Mouse (Mus musculus) liver, adult (tissue): ENCODE results near the gene Rufy4.

Experiments
- GATA4 ChIP-seq: IDR thresholded peaks from 2 replicates; pipeline ENCODE4 v1.6.1; 2014; ENCODE audit warnings: mild to moderate bottlenecking, low read length; ENCODE audit not compliant: insufficient replicate concordance

Rufy4 gene

DNA sequence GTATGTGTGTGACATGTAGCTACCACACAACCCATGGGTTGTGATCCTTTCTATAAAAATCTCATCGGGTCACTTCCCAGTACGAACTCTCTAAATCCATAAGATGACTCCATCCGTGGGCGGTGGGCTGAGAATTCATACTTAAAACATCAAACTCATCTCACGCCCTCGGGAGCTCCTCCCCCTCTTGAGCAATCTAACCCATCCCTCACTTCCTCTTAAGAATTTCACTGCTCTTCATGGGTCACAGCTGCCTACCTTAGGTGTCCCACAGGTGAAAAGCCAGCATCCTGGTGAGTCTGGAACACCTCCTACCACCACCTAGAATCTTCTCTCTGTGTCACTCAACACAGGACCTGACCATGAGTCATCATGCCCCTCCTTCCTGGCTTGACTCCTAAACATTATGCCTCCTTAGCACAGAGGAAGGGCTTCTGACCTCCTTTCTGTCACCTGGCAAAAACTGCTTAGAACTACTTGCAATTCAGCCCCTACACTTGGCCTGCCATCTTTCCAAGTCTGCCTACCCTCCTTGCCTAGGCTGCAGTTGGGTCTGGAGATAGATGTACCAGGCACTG is 30.2 kb downstream of the Rufy4 start:
- no peak for TF ChIP-seq GATA4

DNA sequence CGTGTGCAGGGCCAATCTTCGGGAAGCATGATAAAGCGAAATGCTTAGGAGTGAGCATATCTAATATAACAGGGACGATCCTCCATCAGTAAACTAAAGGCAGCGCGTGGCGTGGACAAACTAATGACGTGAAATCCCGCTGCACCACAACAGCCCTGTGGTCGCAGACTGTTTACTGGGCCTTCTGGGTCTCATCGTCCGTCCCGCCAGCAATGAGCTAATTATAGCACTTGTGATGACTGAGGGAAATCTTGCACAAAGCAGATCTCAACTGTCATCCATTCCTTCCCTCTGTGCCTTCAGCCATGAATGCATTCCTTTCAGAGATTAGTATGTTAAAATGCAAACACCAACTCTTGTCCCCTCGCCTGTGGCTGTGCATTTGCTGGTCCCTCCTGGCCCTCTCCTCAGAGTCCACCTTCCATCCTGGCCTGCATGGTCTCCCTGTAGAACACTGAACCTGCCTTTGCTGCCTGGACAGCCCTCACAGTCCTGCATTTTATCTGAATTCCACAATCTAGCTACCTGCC is 31.1 kb downstream of the Rufy4 start:
- no peak for TF ChIP-seq GATA4

DNA sequence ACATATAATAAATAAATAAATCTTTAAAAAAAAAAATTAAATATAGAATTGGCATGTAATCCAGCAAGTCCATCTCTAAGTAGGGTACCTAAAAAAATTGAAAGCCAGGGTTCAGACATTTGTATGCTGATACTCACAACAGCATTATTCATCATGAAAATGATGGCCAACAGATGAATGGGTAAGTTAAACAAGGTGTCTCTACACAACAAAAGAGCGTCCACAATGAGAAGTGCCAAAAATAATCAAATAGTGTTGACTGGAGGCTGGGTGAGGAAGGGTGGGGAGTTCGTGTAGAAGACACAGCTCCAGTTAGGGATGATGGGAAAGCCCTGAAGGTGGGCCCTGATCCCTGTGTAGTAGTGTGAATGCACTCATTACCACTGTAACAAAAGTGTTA is 34.7 kb downstream of the Rufy4 start:
- TF ChIP-seq GATA4: no peak

DNA sequence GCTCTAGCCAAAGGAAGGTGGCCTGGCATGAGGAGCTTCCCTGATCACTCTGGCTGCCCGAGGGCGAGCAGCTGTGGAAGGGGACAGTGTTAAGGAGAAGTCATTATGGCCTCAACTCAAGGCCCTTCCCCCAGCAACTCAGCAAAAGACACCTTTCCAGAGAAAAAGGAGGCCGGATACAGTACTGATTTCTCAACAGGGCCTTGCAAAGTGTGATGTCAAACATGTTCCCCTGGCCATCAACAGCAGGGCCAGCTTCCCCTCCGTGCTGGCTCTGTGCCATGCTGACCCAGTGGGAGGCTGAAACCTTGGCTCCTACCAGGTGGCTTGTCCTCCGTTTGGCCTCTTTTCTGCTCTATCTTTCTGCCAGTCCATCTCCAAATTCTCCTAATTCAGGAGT is 41.8 kb downstream of the Rufy4 start:
- no peak for TF ChIP-seq GATA4

DNA sequence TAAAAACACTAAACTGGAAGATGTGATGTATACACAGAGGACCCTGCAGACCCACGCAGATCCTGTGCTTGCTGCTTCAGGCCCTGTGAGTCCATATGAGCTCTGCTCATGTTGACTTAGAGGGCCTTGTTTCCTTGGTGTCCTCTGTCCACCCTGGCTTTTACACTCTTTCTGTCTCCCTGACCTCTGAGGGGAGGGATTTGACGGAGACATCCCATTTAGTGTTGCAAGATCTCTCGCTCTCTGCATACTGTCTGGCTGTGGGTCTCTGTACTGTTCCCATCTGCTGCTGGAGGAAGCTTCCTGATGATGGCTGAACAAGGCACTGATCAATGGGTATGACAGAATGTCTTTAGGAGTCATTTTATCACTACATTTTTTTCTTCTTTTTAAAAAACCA is 44.4 kb downstream of the Rufy4 start:
- TF ChIP-seq GATA4: no peak

DNA sequence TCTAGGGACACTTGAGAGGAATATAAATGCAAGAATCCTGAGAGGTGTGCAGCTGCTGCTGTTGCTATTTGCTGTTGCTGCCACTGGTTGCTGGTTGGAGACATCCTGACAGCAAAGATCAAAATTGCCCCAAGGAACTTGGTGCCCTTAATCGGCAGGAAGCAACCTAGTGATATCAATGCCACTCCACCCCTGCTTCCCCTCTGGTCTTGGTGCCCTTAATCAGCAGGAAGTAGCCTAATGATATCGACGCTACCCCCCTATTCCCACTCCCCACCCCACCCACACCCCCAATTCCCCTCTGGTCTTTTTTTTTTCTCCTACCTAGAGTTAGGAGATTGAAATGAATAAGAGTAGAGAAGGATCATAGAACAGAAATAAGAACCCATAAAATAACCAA is 47.4 kb downstream of the Rufy4 start:
- no peak for TF ChIP-seq GATA4

DNA sequence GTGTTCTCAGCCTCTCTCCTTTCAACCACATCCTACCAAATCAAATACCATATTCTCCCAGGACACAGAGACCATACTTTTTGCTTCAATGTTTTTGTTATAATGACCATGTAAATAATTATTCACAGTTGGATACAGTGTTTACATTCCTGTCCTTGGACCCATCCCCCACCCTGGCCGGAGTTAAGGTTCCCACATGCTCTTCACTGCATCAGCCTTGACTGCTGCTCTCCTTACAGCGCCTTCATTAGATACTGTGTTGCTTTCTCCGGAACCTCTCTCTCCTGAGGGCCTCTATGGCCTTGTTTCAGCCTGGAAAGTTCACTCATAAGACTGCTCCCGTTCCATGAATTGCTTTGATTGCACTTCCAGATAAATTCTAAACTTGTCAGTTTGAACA is 50.4 kb downstream of the Rufy4 start:
- no peak for TF ChIP-seq GATA4

DNA sequence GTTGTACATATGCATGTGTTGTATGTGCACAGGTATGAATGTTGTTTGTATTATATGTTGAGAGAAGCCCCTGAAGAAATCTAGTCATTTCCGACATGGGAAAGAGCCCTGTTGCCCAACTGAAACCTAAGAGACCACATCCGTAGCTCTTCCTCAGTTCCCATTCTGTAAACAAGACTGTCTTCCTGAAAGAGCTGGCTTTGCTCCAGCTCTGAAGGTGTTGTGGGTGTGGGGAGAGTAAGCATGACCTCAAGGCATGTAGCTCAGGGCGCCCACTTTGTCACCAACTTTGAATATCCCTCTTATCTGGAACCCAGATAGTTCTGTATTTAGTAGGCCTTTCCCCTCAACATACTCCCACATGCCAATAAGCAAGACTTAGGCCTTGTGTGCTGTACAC is 53.3 kb downstream of the Rufy4 start:
- TF ChIP-seq GATA4: no peak

DNA sequence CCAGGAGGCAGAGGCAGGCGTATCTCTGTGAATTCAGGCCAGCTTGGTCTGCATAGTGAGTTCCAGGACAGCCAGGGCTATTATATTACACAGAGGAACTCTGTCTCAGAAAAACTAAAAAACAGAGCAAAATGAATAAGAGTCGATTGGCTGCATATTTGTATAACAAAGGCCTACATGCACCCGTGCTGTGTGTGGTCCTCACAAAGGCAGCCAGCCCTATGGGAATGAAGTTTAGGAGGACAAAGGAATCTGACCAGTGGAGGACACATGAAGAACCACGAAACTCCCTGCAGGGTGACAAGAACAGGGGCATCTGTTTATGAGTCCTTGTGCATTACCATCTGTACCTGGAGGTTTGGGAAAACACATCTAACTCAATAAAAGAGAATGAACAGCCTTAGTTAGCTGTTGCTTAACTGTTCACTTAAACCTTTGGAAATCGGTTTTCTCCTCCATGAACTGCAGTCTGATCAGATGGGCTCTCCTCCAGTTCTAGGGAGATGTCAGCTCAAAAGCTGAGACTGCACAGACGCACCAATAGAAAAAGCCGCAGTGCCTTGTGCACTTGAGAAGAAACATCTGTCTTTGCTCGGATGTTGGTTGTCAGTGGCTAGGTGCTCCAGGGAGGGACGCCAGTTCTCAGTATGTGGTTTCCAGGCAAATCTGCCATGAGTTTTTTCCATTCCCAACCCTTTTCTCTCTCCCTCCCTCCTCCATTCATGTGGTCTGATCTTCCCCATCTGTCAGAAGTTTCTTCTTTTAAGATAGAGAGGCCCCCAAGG is 54.5 kb downstream of the Rufy4 start:
- peak; percentile 40; the same call in 1 of the 2 replicates for TF ChIP-seq GATA4

DNA sequence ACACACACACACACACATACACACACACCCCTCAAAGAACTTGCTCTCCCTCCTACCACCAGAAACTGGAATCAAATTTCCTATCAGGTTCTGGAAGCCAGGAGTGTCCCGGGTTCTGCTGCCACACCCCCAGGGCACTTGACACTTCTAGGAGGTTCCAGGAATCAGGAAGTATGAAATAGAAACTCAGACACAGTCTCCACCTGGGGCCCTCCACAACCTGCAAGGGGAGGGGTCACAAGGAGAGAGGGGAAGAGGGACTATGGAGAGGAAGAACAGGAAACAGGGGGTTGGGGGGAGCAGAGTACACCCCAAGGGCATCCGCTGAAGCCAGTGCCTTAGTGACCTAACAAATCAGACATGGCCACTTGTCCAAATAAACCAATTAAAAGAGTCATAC is 56.1 kb downstream of the Rufy4 start:
- TF ChIP-seq GATA4: no peak

DNA sequence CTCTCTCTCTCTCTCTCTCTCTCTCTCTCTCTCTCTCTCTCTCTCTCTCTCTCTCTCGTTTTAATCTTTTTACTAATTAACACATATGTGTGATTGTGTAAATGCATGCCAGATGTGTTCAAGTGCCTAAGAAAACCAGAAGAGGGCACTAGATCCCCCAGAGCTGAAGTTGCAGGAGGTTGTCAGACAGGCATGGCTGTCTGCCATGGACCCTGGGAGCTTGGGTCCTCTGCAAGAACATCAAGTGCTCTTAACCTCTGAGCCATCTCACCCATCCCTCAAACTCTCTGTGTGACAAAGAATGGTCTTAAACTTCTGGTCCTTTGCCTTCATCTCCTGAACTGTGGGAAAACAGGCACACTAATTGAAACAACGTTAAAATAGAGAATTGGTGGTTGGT is 57.7 kb downstream of the Rufy4 start:
- TF ChIP-seq GATA4: no peak

DNA sequence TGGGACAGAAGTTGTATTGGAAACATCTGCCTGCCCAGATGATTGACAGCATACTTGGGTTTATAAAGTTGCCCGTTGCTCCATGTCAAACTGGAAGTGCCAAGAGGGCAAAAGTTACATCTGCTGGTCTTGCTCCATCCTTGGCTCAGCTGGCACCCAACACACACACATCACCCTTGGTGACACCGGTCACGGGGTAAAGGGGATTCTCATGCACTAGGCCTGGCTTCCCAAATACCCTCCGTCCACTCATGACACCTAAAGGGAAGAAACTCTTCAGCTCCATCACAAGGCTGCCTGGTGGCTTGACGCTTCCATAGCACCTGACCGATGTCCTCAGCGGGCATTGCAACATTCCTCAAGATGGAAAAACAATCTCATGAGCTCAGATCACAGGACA is 65.1 kb downstream of the Rufy4 start:
- no peak for TF ChIP-seq GATA4

DNA sequence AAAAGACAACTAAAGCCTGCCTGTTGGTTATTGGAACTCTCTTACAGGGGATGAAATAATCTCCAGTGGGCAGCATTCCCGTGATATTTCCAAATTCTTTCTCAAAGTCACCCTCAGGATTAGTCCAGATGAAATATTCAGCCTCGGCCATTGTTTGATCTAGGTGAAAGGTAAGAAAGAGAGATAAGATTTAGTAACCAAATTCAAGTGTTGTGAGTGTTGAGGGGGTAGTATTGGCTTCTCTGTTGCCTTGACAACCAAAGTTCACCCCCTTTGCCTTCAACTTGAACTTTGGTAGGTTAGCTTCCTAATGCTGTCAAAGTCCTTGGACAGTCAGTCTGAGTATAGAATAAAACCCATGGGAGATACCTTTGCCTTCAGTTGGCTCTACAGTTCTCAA is 67.4 kb downstream of the Rufy4 start:
- peak; percentile 42; the same call in 1 of the 2 replicates for TF ChIP-seq GATA4

DNA sequence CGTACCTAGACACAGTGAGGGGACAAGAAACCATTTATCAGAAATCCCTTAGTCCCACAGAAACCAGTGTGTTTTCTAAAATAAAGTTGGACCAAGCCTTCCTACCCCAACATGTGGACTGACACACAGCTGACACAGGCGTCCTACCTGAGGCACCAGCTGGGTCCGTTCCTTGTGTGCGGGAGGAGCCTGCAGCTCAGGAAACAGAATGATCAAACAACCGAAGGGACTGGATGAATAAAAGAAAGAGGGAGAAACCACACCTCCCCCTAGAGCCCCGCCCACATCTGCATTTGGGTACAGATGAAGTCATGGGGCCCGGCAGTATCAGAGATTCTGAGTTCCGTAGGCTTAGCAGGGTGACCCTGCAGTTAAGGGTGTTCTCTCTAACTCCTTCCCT is 69.1 kb downstream of the Rufy4 start, which contains the start of gene Cxcr1:
Gene Cxcr1 (minus strand): TSS at position 187 of the 400 bp plus-strand sequence.
- no peak for TF ChIP-seq GATA4

DNA sequence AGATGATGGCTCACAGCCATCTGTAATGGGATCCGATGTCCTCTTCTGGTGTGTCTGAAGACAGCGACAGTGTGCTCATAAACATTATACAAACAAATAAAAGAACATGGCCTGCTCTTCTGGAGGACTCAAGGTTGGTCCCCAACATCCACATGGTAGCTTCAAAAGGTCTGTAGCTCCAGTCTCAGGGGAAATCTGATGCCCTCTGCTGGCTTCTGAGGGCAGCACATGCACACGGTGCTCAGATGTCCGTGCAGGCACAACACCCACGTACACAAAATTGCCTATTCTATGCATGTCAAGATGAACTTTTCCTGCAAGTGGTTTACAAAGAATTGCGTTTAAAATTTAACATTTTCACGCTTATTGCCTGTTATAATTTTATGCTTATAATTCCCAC is 70.6 kb downstream of the Rufy4 start:
- no peak for TF ChIP-seq GATA4

DNA sequence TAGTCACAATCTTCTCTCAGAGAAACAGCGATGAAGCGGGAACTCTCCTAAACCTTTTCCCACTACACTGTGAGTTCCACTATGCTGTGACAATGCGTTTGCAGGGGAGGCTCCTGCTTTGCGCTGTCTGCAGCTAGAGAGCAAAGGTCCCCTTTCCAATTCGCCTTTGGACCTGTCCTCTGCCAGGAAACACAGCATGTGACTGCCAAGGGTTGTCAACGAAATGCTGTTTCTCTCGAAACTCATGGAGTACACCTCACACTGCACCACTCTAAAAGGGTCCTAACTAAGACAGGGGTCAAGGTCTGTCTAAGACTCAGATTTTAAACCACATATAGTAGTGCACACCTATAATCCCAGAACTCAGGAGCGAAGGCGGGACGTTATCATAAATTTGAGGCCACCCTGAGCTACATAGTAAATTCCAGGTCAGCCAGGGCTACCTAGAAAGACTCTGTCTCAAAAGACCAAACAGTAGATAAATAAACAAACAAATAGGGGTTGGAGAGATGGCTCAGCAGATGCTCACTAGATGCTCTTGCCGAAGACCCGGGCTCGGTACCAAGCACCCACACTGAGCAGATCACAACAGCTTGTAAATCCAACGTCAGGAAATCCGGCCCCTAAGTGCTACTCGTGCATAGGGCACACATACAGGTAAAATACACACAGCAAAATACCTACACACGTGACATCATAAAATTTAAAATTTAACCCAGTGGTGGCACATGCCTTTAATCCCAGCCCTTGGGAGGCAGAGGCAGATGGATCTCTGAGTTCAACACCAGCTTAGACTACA is 71.5 kb downstream of the Rufy4 start:
- TF ChIP-seq GATA4: no peak
